Mouse (Mus musculus) brain, embryonic 14.5 days (tissue): ENCODE results near the gene Wfdc2. TPM values are rescaled to one million over a fixed set of nuclear protein-coding genes. Genes with fewer than 3 reads are reported as not detected.

ENCODE experiments used
- DNase-seq: peaks from one replicate; pipeline ENCODE4 v3.0.0-alpha.2; 2011; ENCODE audit warnings: low read depth
- CTCF ChIP-seq: fragments of 200-500 bp; IDR thresholded peaks from 2 replicates; pipeline ENCODE4 v1.5.1; 2012; ENCODE audit warnings: inconsistent platforms, mild to moderate bottlenecking, moderate library complexity, borderline replicate concordance; ENCODE audit not compliant: insufficient read depth, insufficient read length; ENCODE audit errors: extremely low read depth
- POLR2A ChIP-seq: fragments of 200-500 bp; IDR thresholded peaks from 2 replicates; pipeline ENCODE4 v1.6.1; 2012; ENCODE audit warnings: mild to moderate bottlenecking, inconsistent platforms, borderline replicate concordance; ENCODE audit not compliant: poor library complexity, insufficient read depth, insufficient read length, severe bottlenecking; ENCODE audit errors: extremely low read depth
- polyA plus RNA-seq: library from polyadenylated mRNA; depleted of rRNA; stranded (reverse); fragments of >200 nt; gene quantifications from 2 replicates; pipeline ENCODE4 v1.2.3, GENCODE M21; 2012

The Wfdc2 gene
- polyA plus RNA-seq, 1 experiment = 3.9 TPM

GRCm38 (mm10) chr2:164528557-164528956, 33.7 kb upstream of the Wfdc2 start:
- TF ChIP-seq CTCF = no peak
- TF ChIP-seq POLR2A = no peak
- no peak for DNase-seq

GRCm38 (mm10) chr2:164531169-164531568, 31.0 kb upstream of the Wfdc2 start:
- no peak for TF ChIP-seq POLR2A
- peak; percentile 86; the same call in 1 of the 2 replicates for TF ChIP-seq CTCF
- DNase-seq = peak; percentile 74

GRCm38 (mm10) chr2:164534315-164534714, 27.9 kb upstream of the Wfdc2 start:
- TF ChIP-seq POLR2A (no peak), CTCF (no peak)
- DNase-seq = no peak

- TF ChIP-seq POLR2A (no peak), CTCF (no peak)
These were observed 25.2 kb upstream of the Wfdc2 start for GRCm38 (mm10) chr2:164537003-164537402.

GRCm38 (mm10) chr2:164540652-164541427, 21.4 kb upstream of the Wfdc2 start:
- TF ChIP-seq POLR2A (no peak), CTCF (no peak)
- no peak for DNase-seq

More at GRCm38 (mm10) chr2:164537003-164537402, 25.2 kb upstream of the Wfdc2 start:
- no peak for DNase-seq

- no peak for DNase-seq
These were observed 20.1 kb upstream of the Wfdc2 start for GRCm38 (mm10) chr2:164542132-164542531.

GRCm38 (mm10) chr2:164542598-164542997, 19.6 kb upstream of the Wfdc2 start:
- TF ChIP-seq POLR2A (no peak), CTCF (no peak)
- DNase-seq = no peak

More at GRCm38 (mm10) chr2:164542132-164542531, 20.1 kb upstream of the Wfdc2 start:
- no peak for TF ChIP-seq POLR2A
- no peak for TF ChIP-seq CTCF

GRCm38 (mm10) chr2:164543745-164544144, 18.5 kb upstream of the Wfdc2 start:
- no peak for TF ChIP-seq POLR2A
- TF ChIP-seq CTCF = no peak
- DNase-seq = no peak

GRCm38 (mm10) chr2:164544454-164545097, 17.6 kb upstream of the Wfdc2 start:
- TF ChIP-seq POLR2A (no peak), CTCF (no peak)
- DNase-seq = no peak

- DNase-seq = no peak
- TF ChIP-seq POLR2A (no peak), CTCF (no peak)
These were observed 12.9 kb upstream of the Wfdc2 start for GRCm38 (mm10) chr2:164549338-164549737.

GRCm38 (mm10) chr2:164549963-164550894, 12.0 kb upstream of the Wfdc2 start:
- TF ChIP-seq POLR2A (no peak), CTCF (no peak)
- no peak for DNase-seq
